In genomic region chr4:43860744-43861519, GRCm38 (mm10) we compare ENCODE assay signal across 8 mouse cellular contexts. TPM values are rescaled to one million over a fixed set of nuclear protein-coding genes. Genes with fewer than 3 reads are reported as not detected.
DNase-seq lines count a peak whose midpoint lies in the region; ATAC-seq lines count a peak whose summit lies in the region.

No protein-coding gene starts in this region.

- no peak for ATAC-seq in kidney, embryonic 14.5 days (ENCODE audit: low FRiP score, low TSS enrichment)
- ATAC-seq in hindbrain, embryonic 14.5 days (ENCODE audit: low FRiP score), result no peak; the same call in 1 of the 2 replicates
- ATAC-seq in midbrain, embryonic 14.5 days (ENCODE audit: low FRiP score, low TSS enrichment), result no peak
- ATAC-seq in stomach, embryonic 15.5 days (ENCODE audit: insufficient read depth, low FRiP score, low read depth), result 0 out of 2 replicates have a peak, but pooled peaks have one; percentile 27

- no peaks in the 10 kb centered on the region for H3K9me3 ChIP-seq in kidney, embryonic 14.5 days (ENCODE audit: control insufficient read depth, low read length)
- no peaks in the 10 kb centered on the region for H3K9me3 ChIP-seq in hindbrain, embryonic 14.5 days (ENCODE audit: control insufficient read depth, low read length)
- no peaks in the 10 kb centered on the region for H3K9me3 ChIP-seq in midbrain, embryonic 14.5 days (ENCODE audit: control insufficient read depth, low read length)
- no peaks in the 10 kb centered on the region for H3K9me3 ChIP-seq in stomach, embryonic 15.5 days

- no peak overlapping the region for H3K9ac ChIP-seq in kidney, embryonic 14.5 days (ENCODE audit: low read depth, low read length)
- no peak overlapping the region for H3K9ac ChIP-seq in hindbrain, embryonic 14.5 days
- no peak overlapping the region for H3K9ac ChIP-seq in midbrain, embryonic 14.5 days (replicated peaks; ENCODE audit: low read length)
- no peak overlapping the region for H3K9ac ChIP-seq in stomach, embryonic 15.5 days

- H3K27ac ChIP-seq in kidney, embryonic 14.5 days (ENCODE audit: low read depth, low read length), result no peak overlapping the region
- H3K27ac ChIP-seq in hindbrain, embryonic 14.5 days, result no peak overlapping the region
- H3K27ac ChIP-seq in midbrain, embryonic 14.5 days (replicated peaks; ENCODE audit: low read depth, low read length), result no peak overlapping the region
- no peak overlapping the region for H3K27ac ChIP-seq in stomach, embryonic 15.5 days

- peak; percentile 20 for DNase-seq in kidney, adult 11 months
- peak; percentile 55 for DNase-seq in cerebellum, adult 8-10 months
- peak; percentile 33 to 65 for DNase-seq in frontal cortex, postnatal 14 days (ENCODE audit: low spot score in 2 of 2)
- DNase-seq in hindbrain, embryonic 14.5 days (ENCODE audit: low spot score), result peak; percentile 91
- DNase-seq in left cerebral cortex, postnatal 10 days (ENCODE audit: extremely low spot score in 1 of 2, low spot score in 2 of 2), result peak; percentile 69 to 74
- peak; percentile 91 for DNase-seq in midbrain, embryonic 14.5 days

- no peaks in the 10 kb centered on the region for H3K36me3 ChIP-seq in kidney, embryonic 14.5 days (ENCODE audit: control insufficient read depth, insufficient read depth, low read length)
- no peaks in the 10 kb centered on the region for H3K36me3 ChIP-seq in hindbrain, embryonic 14.5 days (replicated peaks; ENCODE audit: control insufficient read depth, insufficient read depth)
- no peaks in the 10 kb centered on the region for H3K36me3 ChIP-seq in midbrain, embryonic 14.5 days (ENCODE audit: control insufficient read depth, insufficient read depth, low read length)
- no peaks in the 10 kb centered on the region for H3K36me3 ChIP-seq in stomach, embryonic 15.5 days

- WGBS in kidney, embryonic 14.5 days, result 20% methylated on average over 14 of the region's 14 CpGs
- 16% methylated on average over 14 of the region's 14 CpGs for WGBS in hindbrain, embryonic 14.5 days
- 15% methylated on average over 14 of the region's 14 CpGs for WGBS in midbrain, embryonic 14.5 days
- WGBS in stomach, embryonic 15.5 days, result 15% methylated on average over 14 of the region's 14 CpGs

- intact Hi-C loops in left cerebral cortex, postnatal 10 days (cut with DNase I), result loop anchor here (2.0 to 5.0 kb wide), 3 partner anchors 39 to 114 kb away; partner anchors contain the start of gene Olfr156

- no peak overlapping the region for H3K4me2 ChIP-seq in kidney, embryonic 14.5 days (replicated peaks; ENCODE audit: low read depth, low read length)
- no peak overlapping the region for H3K4me2 ChIP-seq in hindbrain, embryonic 14.5 days (replicated peaks)
- H3K4me2 ChIP-seq in midbrain, embryonic 14.5 days (ENCODE audit: low read length), result no peak overlapping the region
- no peak overlapping the region for H3K4me2 ChIP-seq in stomach, embryonic 15.5 days

- no peaks in the 10 kb centered on the region for H3K27me3 ChIP-seq in kidney, embryonic 14.5 days (ENCODE audit: control insufficient read depth, insufficient read depth, low read length)
- no peaks in the 10 kb centered on the region for H3K27me3 ChIP-seq in hindbrain, embryonic 14.5 days (ENCODE audit: control insufficient read depth, insufficient read depth, low read length)
- no peaks in the 10 kb centered on the region for H3K27me3 ChIP-seq in midbrain, embryonic 14.5 days (ENCODE audit: control insufficient read depth, insufficient read depth, low read length)
- H3K27me3 ChIP-seq in stomach, embryonic 15.5 days (replicated peaks), result no peaks in the 10 kb centered on the region

- H3K4me1 ChIP-seq in kidney, embryonic 14.5 days (ENCODE audit: control insufficient read depth, insufficient read depth, low read length), result no peaks in the 10 kb centered on the region
- H3K4me1 ChIP-seq in hindbrain, embryonic 14.5 days (replicated peaks; ENCODE audit: control insufficient read depth, insufficient read depth, low read length), result no peaks in the 10 kb centered on the region
- no peaks in the 10 kb centered on the region for H3K4me1 ChIP-seq in midbrain, embryonic 14.5 days (ENCODE audit: control insufficient read depth, insufficient read depth, low read length)
- H3K4me1 ChIP-seq in stomach, embryonic 15.5 days, result no peaks in the 10 kb centered on the region

- H3K4me3 ChIP-seq in kidney, embryonic 14.5 days (ENCODE audit: low read length), result no peak overlapping the region
- H3K4me3 ChIP-seq in hindbrain, embryonic 14.5 days (replicated peaks; ENCODE audit: low read length), result no peak overlapping the region
- no peak overlapping the region for H3K4me3 ChIP-seq in midbrain, embryonic 14.5 days (replicated peaks; ENCODE audit: low read depth, low read length)
- no peak overlapping the region for H3K4me3 ChIP-seq in stomach, embryonic 15.5 days (replicated peaks)

RNA-seq across cellular contexts. Expression of gene Olfr155, which starts 9.6 kb away (rescaled TPM):
- polyA plus RNA-seq in kidney, embryonic 14.5 days (2014; fragmentation: Nextera tagmentation; extraction: Ambion mirVana), result not detected in 2 replicates
- polyA plus RNA-seq in hindbrain, embryonic 14.5 days (2014; fragmentation: Nextera tagmentation; extraction: Ambion mirVana), result not detected in 2 replicates
- total RNA-seq in left cerebral cortex, postnatal 10 days (2021), result not detected
- not detected in 2 replicates for polyA plus RNA-seq in midbrain, embryonic 14.5 days (2014; fragmentation: Nextera tagmentation; extraction: Ambion mirVana)
- not detected in 2 replicates for polyA plus RNA-seq in stomach, embryonic 15.5 days (2015; fragmentation: Nextera tagmentation; extraction: Ambion mirVana)

RNA-seq across cellular contexts. Expression of gene Reck, which starts 14.4 kb away (rescaled TPM):
- 16.9 and 26.2 TPM in 2 replicates for polyA plus RNA-seq in kidney, embryonic 14.5 days (2014; fragmentation: Nextera tagmentation; extraction: Ambion mirVana)
- 6.2 and 7.3 TPM in 2 replicates for polyA plus RNA-seq in hindbrain, embryonic 14.5 days (2014; fragmentation: Nextera tagmentation; extraction: Ambion mirVana)
- total RNA-seq in left cerebral cortex, postnatal 10 days (2021), result 1 to 10 TPM; 5.2 to 6.8 TPM
- polyA plus RNA-seq in midbrain, embryonic 14.5 days (2014; fragmentation: Nextera tagmentation; extraction: Ambion mirVana), result 4.4 and 6.8 TPM in 2 replicates
- polyA plus RNA-seq in stomach, embryonic 15.5 days (2015; fragmentation: Nextera tagmentation; extraction: Ambion mirVana), result 21.8 and 22.4 TPM in 2 replicates

RNA-seq across cellular contexts. Expression of gene Olfr157, which starts 20.9 kb away (rescaled TPM):
- polyA plus RNA-seq in kidney, embryonic 14.5 days (2014; fragmentation: Nextera tagmentation; extraction: Ambion mirVana), result not detected in 2 replicates
- polyA plus RNA-seq in hindbrain, embryonic 14.5 days (2014; fragmentation: Nextera tagmentation; extraction: Ambion mirVana), result 0.03 TPM in 1 of 2 replicates, not detected in the other
- total RNA-seq in left cerebral cortex, postnatal 10 days (2021), result not detected
- not detected in 2 replicates for polyA plus RNA-seq in midbrain, embryonic 14.5 days (2014; fragmentation: Nextera tagmentation; extraction: Ambion mirVana)
- not detected in 2 replicates for polyA plus RNA-seq in stomach, embryonic 15.5 days (2015; fragmentation: Nextera tagmentation; extraction: Ambion mirVana)

RNA-seq across cellular contexts. Expression of gene Olfr156, which starts 37.2 kb away (rescaled TPM):
- not detected in 2 replicates for polyA plus RNA-seq in kidney, embryonic 14.5 days (2014; fragmentation: Nextera tagmentation; extraction: Ambion mirVana)
- not detected in 2 replicates for polyA plus RNA-seq in hindbrain, embryonic 14.5 days (2014; fragmentation: Nextera tagmentation; extraction: Ambion mirVana)
- not detected for total RNA-seq in left cerebral cortex, postnatal 10 days (2021)
- not detected in 2 replicates for polyA plus RNA-seq in midbrain, embryonic 14.5 days (2014; fragmentation: Nextera tagmentation; extraction: Ambion mirVana)
- polyA plus RNA-seq in stomach, embryonic 15.5 days (2015; fragmentation: Nextera tagmentation; extraction: Ambion mirVana), result not detected in 2 replicates

Comparison
In these comparisons a context has a peak if more than half of its experiments do, and no peak if none do; other contexts are left out.
1. DNase-seq: peak in every context shown above with its lines; median percentile 91 in hindbrain, embryonic 14.5 days; 91 in midbrain, embryonic 14.5 days; 72 in left cerebral cortex, postnatal 10 days; 55 in cerebellum, adult 8-10 months; 49 in frontal cortex, postnatal 14 days; 20 in kidney, adult 11 months.